Mouse (Mus musculus): ENCODE measurements around the gene Mapk10.

Mapk10 gene

DNA sequence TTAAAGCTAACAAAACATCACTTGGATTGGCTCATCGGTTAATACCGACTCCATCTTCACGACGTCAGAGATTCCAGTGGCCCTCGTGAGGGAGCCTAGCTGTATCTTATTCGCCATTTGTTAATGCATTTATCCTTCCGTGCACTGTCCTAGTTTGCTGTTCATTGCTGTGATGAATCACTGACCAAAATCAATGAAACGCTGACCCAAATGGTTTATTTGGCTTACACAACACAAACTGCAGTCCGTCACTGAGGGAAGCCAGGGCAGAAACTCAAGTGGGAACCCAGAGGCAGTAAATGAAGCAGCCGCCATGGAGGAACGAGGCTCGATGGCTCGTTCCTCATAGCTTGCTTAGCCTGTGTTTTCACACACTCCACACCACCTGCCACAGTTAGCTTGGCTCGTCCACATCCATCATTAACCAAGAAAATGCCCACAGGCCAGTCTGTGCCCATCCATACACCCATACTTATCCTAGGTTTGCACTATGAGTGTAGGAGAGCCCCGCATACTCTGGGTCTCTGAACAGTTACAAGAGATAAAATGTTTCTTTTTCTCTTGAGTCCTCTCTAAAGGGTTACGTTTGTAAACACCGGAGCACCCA lies 140.0 kb downstream of the Mapk10 start:
- DNase-seq (ENCODE audit: low spot score in 2 of 2) = no peak

DNA sequence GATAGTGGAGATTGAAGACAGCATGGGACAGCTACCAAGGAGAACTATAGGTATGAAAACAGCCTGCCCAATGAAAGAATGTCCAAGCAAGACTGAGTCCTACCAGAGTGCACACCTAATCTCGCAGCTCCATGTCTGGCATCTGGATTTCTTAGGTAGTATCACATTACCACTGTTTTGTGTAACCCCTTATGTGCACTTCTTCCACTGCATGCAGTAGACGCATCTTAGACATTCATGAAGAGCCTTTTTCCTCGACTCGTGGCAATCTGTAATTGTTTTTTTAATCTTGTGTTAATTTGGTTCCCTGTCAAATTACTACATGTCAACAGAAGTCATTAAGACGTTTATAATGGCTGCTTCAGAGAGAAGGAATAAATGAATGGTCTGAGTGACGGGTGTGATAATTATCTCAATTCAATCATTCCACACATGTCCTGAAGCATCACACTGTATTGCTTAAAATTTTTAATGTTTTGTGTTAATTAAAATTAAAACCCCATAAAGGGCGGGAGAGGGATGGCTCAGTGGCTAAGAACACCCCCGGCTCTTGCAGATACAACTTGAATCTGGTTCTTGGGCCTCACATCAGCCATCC lies 160.7 kb downstream of the Mapk10 start:
- DNase-seq (ENCODE audit: low spot score in 2 of 2) = no peak

DNA sequence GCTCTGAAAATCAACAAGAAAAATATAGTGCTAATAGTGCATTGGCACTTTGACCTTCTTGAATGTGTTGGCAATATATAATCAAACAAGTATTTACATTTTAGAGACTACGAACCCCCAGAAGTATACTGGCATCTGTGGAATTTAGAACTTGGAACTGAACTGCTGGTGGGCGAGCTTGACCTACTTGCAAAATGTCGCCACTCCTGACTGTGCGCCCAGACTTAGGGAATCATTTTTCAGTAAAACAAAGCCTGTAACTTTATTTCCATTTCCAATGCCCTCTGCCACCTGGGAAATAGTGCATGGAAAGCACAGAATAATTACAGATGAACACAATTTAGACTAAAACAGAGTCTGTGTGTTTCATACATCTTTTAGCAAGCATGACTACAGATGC lies 163.1 kb downstream of the Mapk10 start:
- no peak for DNase-seq (ENCODE audit: low spot score in 2 of 2)

DNA sequence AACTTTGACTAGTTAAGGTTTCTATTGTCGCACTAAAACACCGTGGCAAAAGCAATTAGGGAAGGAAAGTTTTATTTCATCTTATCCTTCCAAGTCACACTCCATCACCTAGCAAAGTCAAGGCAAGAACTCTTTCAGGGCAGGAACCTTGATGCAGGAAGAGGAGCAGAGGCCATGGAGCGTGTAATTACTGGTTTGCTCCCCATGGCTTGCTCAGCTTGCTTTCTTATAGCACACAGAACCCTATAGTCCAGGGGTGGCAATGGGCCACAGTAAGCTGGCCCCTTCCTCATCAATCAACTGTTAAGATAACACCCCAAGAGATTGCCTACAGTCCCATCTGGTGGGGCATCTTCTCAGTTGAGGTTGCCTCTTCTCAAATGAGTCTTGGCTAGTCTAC lies 173.4 kb downstream of the Mapk10 start:
- DNase-seq (ENCODE audit: low spot score in 2 of 2) = no peak

DNA sequence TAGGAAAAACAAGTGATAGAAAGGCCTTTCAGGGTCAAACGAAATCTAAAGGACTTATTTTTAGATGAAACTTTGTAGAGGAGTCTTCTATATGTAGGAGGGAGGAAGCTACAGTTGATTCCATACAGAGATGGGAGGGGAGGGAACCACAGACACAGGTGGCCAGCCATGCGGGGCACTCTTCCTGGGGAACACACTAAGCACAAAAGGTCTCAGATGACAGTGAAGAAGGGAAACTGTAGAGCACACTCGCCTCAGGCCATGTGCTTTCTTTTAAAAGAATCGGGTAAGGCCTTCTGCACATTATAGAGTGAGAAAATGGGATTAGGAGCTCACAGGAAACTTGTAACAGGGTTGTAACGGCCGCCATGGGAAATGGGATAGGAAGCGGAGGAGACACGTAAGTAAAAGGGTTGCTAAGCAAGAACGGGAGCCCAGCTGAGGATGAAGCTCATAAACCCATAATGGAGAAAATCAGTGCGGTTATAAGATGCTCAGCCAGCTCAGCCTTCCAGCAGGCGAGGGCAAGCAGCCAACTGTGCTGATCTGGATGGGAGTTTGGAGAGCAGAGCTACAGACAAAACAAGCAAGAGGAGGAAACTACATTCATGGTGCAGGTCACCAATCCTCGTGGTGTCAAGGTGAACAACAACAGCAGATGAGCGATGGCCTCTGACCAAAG lies 182.1 kb downstream of the Mapk10 start:
- DNase-seq (ENCODE audit: low spot score in 2 of 2) = peak; percentile 75 to 78

DNA sequence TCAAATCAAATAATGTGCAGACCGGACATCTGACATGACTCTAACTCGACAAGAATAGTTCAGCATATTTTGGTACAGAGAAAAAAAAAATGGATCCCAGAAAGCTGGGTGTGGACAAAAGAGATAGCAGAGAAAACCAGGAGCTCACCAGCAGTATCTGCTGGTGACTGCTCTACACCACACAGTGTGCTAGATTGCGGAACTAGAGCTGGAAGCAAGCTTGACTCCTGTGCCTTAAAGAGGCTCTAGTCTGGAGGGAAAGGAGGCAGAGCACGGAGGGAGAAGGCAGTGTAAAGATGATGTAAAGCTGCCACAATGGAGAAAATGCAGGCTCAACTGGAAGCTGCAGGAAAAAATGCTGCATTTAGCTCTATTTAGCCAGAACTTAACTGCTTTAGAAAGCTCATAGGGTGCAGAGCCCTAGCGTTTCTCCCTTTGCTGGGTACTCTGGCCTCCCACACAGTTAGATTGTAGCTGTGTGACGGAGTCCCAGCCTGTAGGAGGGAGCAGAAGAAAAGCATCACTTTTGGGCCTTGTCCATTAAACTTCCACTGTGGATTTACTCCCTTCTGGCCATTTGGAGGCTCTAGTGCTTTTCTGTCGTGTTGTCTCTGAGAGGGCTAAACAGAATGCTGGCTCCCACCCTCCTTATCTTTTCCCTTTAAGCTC lies 188.5 kb downstream of the Mapk10 start:
- peak; percentile 52 to 60 for DNase-seq (ENCODE audit: low spot score in 2 of 2)

DNA sequence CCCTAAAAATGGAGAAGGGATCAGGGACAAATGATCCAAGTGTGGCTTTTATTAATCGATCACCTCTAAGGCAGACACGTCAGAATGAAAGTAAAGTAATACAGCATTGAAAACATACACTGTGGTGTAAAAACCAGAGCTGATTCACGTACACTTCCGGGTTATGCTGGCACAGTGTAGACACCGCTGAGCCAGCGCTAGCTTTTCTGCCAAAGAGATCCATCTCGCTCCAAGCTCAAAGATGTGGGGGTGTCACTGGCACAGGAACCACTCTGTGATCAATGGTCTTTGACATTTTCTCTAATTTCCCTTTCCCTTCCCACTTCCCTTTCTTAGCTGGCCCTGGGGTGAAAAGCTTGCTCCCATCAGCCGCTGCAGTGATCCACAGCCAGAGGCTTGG lies 189.7 kb downstream of the Mapk10 start:
- no peak for DNase-seq (ENCODE audit: low spot score in 2 of 2)

DNA sequence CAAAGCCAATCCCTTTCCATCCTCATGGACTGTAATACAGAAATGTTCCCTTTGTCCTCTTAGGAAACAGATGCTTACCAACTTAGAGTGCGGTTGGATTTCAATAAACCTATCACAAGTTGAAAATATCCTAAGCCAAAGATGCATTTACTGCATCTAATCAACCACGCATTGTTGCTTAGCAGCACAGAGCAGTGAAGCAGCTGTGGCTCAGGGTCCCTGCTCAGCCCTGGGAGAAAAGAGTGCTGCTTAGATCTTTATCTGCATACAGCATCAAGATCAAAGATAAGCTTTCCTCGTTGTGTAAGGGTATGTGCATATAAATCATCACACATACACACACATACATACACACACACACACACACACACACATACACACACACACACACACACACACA lies 190.2 kb downstream of the Mapk10 start:
- no peak for DNase-seq (ENCODE audit: low spot score in 2 of 2)

DNA sequence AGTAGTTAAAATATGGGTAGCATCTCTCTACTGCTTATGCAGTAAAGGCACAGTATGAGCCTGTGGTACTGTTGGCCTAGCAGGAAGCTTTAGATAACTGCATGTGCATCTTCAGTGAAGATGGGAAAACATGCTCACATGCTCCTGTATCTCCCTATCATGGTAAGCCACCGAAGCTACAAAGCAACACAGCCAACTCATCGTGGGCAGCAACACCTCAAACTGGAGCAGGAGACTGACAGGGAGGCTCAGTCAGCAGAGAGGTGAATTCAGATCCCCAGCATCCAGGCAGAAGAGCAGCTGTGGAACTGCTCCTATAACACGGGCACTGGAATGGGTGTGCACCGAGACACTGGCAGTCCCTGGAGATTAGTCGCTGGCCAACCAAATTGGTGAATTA lies 191.0 kb downstream of the Mapk10 start:
- DNase-seq (ENCODE audit: low spot score in 2 of 2) = no peak

DNA sequence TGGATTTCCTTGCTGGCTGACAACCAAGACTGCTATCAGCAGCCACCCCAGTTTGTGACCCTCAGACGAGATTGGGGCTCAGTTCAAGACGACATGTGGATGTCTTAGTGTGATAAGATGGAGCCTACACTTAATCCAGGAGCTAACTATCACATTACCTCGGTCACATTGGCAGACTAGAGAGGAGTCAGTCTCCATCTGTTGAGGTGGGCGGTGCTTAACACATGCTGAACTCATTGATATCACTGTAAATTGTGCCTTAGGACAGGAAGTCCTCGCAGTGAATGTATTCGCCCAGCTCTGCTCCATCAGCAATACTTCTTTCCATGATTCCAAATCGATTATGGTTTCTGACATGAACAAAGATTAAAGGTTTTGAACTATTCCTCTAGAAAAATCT lies 193.5 kb downstream of the Mapk10 start:
- no peak for DNase-seq (ENCODE audit: low spot score in 2 of 2)

DNA sequence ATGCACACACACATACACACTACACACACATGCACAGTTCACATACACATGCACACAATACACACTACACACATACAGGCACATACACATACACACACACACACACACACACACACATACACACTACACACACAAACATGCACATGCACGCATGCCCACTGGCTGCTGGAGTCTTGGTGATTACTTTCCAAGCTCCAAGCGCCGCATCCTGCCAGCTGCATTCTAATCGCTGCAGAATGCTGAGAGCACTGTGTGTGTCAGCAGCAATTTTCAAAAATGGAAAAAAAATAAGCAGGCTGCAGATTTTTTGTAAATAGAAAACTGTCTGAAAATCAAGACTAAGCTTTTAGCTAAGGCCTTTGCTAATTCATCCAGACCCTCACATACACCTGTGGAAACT lies 196.8 kb downstream of the Mapk10 start:
- no peak for DNase-seq (ENCODE audit: low spot score in 2 of 2)

DNA sequence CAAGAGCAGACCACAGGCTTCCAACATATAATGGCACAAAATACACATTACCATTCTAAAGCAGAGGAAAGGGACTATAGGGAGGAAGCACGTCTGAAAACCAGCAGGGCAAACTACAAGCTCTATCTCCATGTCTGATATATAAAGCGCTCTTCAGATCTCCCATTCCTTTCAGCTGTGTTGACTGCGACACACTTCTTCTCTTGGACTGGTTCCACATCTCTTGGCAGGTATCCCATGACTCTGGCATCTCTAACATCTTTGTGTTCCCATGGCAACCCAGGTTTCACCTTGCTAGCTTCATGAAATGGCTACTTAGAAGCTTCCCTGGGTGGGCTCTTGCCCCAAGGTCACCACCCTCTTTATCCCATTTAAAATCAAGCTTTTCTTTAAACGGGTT lies 202.2 kb downstream of the Mapk10 start:
- peak; percentile 69 to 71 for DNase-seq (ENCODE audit: low spot score in 2 of 2)

DNA sequence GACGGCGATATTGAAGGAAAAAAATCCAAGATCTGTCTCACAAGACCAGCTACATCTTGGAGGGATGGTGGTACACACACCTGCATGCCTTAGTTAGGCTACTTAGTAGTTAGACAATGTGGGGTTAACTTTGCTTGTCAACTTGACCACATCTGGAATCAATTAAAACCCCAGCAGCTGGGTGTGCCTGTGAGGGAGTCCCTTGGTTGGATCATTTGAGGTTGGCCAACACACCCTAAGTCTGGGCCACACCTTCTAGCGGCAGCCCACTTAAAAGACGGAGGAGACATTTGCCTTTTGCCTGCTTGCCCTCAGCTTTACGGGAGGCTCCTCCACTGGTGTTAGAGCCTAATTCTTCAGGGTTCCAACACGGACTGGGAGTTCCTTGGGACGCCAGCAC lies 209.0 kb downstream of the Mapk10 start:
- no peak for DNase-seq (ENCODE audit: low spot score in 2 of 2)

DNA sequence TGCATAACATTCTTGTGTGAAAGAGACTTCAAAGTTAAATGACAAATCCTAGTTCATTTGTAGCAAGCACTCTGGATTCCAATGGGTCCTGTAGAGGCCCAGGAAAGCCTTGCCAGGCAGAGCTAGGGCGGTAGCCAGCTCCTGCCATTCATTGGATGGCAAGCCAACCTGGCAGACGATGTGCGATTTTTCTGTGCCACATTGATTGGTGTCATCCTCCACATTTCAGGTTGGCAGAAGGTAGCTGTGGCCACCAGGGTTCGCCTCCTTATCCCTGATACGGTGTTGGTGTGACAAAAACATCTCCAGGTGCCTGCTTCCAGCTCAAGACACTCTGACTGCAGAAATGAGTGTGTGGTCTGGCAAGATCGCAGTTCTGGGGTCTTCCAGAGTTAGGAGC lies 210.6 kb downstream of the Mapk10 start:
- no peak for DNase-seq (ENCODE audit: low spot score in 2 of 2)

DNA sequence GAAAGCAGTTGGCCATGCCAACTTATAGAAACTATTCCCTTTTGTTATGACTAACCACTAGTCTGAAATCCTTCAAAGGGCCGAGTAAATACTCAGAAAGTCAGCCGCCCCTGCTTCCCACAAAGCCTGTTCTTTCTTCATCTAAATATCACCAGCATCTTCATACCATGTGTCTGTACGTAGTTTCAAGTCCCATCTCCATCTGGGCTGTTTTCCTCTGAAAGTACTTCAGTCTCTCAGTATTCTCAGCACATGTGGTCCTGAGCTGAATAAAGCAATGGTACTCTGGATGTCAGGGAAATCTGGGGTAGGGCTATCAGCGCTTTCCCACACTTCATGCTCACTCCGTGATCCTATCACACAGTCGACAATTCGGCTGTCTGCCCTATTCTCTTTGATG lies 212.6 kb downstream of the Mapk10 start:
- DNase-seq (ENCODE audit: low spot score in 2 of 2) = no peak

DNA sequence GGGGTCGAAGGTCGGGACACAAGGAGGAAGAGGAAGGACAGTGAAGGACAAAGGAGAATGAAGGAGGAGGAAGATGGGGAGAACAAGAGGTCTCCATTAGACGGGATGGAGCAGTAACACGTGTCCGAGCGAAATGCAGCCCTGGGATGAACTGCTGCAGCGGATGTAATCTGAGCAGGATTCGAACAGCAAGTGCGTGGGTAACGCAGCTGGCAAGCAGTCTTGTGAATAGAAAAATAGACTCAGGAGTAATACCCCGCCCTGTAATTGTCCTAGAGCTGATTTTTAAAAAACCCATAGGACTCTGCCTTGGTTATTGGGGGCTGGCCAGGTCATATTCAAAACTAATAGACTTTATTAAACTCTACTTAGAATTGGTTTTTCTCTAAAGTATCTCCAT lies 213.2 kb downstream of the Mapk10 start:
- no peak for DNase-seq (ENCODE audit: low spot score in 2 of 2)

DNA sequence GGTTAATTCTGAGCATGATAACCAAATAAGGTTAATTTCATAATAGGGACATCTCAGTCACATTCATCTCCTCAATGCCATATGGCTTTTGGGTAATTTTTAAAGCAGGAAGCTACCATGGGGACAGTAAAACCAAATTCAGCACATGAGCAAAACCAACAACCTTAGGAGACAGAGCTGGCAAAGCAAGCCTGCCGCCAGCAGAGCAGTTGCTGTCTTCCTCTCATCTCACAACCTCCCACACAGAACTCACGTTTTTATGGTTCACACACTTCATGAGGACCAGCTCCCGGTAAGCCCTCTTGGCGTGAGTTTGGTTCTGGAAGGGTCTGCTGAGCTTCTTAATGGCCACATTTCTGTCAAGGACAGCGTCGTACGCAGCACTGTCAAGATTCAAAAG lies 214.8 kb downstream of the Mapk10 start:
- DNase-seq (ENCODE audit: low spot score in 2 of 2) = no peak

DNA sequence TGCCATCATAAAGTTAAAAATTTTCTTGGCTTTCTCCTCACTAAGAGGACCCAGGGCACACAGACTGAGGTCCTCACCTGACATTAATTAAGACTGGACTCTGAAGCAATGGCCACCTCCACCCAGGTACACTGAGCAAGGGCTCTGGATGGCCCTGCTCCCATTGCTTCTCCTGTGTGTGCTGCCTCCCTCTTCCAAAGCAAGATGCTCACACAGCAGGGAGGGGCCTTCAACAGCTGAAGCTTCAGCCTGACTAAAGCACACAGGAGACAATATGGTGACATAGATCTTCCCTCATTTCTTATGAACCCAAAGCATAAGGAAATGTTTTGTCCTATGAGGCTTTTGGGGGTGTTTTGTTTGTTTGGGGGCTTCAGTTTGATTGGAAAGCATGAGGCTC lies 215.2 kb downstream of the Mapk10 start:
- no peak for DNase-seq (ENCODE audit: low spot score in 2 of 2)

DNA sequence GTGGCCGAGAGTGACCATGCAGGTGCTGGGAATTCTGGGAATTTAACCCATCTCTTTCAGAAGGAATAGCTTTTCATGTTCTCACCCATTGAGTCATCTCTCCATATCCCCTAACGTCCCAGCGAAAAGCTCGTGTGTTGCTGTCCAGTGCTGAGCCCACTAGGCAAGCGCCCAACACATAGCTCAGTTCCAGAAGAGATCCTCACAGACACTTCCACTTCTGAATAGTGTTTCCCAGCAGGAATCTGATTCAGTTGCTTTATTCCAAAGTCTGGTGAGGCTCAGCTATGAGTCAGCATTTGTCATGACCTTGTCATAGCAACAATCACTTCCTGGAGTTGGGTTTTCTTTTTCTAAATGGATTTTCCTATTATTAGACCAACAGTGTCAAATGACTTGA lies 217.2 kb downstream of the Mapk10 start:
- DNase-seq (ENCODE audit: low spot score in 2 of 2) = no peak

DNA sequence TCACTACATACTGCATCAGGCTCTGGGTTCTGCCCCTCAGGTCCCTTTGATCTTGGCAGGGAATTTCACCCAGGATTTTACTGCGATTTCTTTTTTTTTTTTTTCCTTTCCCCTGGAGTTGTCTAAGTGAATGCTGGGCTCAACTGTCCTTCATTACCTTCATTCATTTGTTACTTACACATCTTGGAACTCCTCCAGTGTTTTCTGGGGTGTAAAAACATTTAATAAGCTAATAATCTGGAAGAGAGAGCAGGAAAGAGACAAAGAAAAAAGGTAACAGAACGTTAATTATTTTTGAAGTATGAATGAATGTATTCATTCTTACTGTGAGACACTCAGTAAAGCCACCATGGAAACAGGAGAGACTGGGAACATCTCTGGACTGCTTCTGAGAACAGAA lies 219.4 kb downstream of the Mapk10 start:
- no peak for DNase-seq (ENCODE audit: low spot score in 2 of 2)

DNA sequence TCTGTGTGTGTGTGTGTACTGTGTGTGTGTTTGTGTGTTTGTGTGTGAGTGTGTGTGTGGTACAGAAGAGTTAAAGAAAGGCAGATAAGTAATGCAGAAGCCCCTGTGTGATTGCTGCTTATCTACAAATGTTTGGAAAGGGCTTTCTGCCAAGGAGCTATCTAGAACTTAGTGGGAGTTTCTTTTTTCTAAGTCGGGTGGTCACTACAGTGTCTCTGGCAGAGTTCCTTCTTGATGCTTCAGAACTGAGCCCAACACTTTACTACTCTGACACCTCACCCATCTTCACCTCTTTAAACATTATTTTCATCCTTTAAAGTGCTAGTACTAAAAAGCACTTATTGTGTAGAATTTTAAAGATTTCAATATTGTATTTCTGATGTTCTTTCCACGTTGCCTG lies 232.8 kb downstream of the Mapk10 start:
- no peak for DNase-seq (ENCODE audit: low spot score in 2 of 2)

DNA sequence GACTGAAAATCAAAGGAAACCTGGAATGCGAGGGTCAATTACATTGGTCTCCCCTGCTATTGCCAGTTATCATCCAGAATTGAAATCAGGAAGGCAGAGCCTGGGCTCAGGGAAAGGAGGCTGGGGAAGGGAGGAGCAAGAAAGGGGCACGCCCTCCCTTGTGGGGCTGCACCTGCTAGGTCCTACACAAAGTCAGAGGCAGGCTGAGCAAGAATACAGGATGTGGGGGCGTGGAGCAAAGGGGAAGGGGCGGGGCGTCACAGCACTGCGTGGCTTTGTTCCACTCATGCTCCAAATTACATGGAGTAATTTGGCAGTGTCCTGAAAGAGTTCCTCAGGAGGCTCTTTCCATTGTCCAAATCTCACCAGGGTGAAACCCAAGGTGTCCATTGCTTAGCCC lies 234.0 kb downstream of the Mapk10 start:
- DNase-seq (ENCODE audit: low spot score in 2 of 2) = no peak

DNA sequence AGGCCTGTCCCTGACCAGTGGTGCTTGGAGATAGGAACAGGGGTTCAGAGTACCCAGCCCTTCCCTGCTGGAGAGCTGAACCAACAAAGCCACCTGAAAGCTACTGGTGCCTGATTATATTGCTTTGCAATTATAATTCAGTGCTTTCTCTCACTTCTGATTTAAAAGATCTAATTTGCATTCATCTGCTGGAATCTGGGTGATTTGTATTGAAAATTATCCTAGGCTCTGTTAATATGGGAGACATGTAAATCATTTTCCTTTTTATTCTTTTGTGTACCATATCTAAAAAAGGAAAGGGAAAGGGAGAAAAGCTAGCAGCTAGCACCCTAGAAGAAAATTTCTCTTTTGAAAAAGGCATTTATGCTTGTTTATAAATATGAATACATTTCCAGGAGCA lies 234.6 kb downstream of the Mapk10 start:
- DNase-seq (ENCODE audit: low spot score in 2 of 2) = no peak
